Mouse (Mus musculus) mouse trophoblast stem cell (cell line): ENCODE measurements around the gene Zfp217.

ENCODE experiments used
- in situ Hi-C, 2 experiments: fragments of 300-500 bp; cut with MseI, MboI; formaldehyde crosslinking; loops; 2 replicates in 1 of 2; 3 replicates in 1 of 2; pipeline ENCODE4 v1.15.1; 2025

Gene Zfp217

GRCm38 (mm10) chr2:170103852-170104251, 44.1 kb downstream of the Zfp217 start:
- in situ Hi-C loops, result no loop called here

- in situ Hi-C loops, result no loop called here
These were observed 44.6 kb downstream of the Zfp217 start for GRCm38 (mm10) chr2:170103341-170103740.

- in situ Hi-C loops, result no loop called here
These were observed 46.0 kb downstream of the Zfp217 start for GRCm38 (mm10) chr2:170101932-170102331.

GRCm38 (mm10) chr2:170101132-170101531, 46.8 kb downstream of the Zfp217 start:
- in situ Hi-C loops, result no loop called here

DNA sequence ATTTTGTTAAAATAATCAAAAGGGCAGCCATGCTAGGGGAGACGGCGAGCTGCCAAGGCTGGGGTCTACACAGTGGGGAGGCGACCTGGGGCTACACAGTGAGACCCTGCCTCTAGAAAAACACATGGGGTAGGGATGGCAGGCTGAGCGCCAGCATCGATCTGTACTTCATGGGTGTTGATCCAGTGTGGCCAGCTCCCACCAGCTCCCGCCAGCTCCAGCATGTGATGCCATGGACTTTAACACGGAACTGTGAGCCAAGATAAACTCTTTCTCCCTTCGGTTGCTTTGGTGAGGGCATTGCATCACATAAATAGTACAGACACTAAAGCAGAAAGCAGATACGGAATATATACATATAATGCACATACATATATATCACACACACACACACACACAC, 53.0 kb downstream of the Zfp217 start:
- in situ Hi-C loops, result loop anchor here (5.0 kb wide), 1 partner anchor 33 kb away; no protein-coding TSS in a partner anchor

DNA sequence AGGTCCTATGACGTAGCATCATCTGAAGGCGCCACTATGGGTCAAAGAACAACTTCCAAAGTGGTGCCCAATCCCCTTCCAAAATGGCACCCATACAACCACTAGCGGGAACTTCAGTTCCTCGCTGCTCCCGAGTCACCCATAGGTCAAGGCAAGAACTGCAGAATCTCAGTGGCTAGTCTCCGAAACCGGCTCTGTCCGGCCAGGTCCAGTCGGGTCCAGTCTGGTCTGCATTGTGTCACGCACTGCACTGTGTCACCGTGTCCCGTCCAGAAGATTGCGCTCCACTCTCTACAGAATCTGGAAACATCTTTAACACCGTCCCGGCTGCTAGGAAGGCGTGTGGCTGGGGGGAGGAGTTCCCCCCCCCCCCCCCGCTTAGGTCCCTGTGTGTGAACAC, 53.7 kb downstream of the Zfp217 start:
- in situ Hi-C loops, result no loop called here

DNA sequence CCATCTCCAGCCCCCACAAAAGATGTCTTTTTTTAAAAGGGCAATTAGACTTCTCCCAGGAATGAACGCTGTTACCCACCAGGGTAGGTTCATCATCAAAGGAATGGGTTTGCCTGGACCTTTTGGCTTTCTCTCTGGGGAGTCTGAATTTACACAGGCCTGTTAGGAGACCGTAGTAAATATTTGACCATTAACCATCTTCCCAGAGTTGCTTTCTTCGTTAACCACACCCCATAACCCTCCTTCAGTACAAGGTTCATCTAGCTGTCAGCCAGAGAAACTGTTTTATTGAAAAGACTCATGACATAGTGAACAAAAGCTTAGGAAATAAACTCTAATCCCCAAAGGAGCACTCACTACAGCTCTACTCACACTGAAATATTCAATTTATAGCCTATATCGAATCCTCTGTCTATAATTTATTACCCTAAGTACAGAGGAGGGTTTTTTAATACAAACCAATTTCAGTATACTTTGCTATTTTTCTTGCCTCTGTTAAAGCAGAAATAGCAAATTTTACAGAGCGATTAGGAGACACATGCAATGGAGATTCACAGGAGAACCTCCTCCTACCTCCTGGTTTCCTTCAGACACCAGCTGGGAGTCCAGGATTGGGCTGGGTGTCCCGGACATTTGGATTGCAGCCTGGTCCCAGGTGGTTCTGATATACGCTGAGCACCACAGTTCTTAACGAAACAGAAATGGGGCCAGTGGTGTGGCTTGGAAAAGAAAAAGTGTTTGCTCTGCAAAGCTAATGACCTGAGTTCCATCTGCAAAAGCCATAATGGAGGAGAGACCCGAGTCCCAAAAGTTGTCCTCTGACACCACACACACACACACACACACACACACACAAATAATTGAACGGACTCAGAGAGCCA, 56.1 kb downstream of the Zfp217 start:
- in situ Hi-C loops, result no loop called here

GRCm38 (mm10) chr2:170078442-170079017, 69.4 kb downstream of the Zfp217 start:
- in situ Hi-C loops, result no loop called here

DNA sequence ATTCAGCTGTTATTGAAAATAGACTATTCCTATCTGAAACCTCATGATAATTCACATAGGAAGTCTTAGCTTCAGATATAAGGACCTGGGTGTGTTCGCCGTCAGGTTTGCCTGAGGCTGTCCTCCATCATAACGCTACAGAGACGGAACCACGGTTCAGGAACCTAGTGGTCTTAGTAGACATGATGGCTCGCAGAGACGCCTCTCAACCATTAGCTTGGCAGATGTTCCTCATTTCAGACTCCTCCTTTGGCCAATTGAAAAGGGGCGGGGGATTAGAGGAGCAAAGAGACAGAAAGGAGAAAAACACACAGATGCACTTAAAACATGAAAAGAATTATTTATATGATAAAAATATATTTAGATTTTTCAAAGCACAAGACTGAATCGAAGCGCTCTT, 69.9 kb downstream of the Zfp217 start:
- in situ Hi-C loops, result no loop called here

DNA sequence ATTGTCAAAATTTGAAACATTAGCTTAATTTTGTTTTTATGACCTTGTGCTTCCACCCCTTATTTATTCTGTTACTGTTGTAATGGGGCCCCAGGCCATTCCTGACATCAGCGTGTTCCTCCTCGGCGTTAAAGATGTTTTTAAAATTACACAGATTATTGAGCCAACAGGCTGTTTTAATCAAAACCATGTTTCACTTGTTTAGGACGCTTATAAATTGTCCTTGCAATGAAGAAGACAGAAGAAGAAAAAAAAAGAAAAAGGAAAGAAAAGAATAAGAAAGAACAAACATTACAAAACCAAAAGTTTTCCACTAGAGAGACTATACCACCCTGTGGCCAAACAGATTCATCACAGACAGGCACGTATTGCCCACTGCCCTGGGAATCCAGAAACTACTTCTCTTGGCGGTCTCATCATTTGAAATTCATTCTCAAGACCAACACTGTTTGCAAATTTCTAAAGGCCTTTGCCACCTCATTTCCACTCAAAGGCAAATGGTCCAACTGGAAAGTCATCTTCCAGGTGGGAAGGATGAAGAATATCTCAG, 70.9 kb downstream of the Zfp217 start:
- in situ Hi-C loops, result no loop called here

DNA sequence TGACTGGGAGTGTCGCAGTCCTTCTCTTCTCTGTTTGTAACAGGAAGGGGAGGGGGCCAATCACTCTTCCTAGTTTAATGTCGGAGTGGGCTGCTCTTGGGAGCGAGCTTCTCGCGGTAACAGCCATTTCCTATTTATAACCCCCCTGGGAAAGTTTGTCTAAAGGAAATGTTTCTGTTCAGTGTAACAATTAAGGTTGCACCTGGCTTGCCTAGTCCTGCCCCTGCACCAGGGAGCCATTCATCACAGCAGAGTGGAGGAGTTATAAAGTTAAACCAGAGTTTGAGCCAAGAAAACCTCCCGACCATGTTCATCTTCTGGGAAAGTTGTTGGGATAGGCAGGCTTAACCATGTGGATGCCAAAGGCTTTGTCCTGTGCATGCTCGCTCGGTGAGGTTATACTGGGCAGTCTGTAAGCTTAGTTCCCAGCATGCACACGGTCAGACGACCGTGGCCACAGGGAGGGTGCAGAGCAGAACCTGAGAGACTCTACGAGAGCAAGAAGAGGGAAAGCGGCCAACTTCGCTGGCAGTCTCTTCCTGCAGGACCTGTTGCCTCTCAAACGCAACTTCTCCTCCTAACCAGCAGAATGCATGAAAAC, 77.2 kb downstream of the Zfp217 start:
- in situ Hi-C loops, result no loop called here

- in situ Hi-C loops, result no loop called here
These were observed 77.9 kb downstream of the Zfp217 start for GRCm38 (mm10) chr2:170069976-170070375.

GRCm38 (mm10) chr2:170062378-170062777, 85.5 kb downstream of the Zfp217 start:
- in situ Hi-C loops, result loop anchor here (5.0 kb wide), 1 partner anchor 35 kb away; no protein-coding TSS in a partner anchor

GRCm38 (mm10) chr2:170060066-170060465, 87.8 kb downstream of the Zfp217 start:
- in situ Hi-C loops, result loop anchor here (5.0 kb wide), 1 partner anchor 37 kb away; no protein-coding TSS in a partner anchor

GRCm38 (mm10) chr2:170058774-170059173, 89.1 kb downstream of the Zfp217 start:
- in situ Hi-C loops, result no loop called here
